Mouse (Mus musculus): ENCODE results near the gene Sycp1.

GRCm38 (mm10) chr3:102970067-102970466 is 34.2 kb upstream of the Sycp1 start:
- TF ChIP-seq CTCF (IDR thresholded peaks at IDR 0.05) (no peak), POLR2A (IDR thresholded peaks at IDR 0.05; ENCODE audit: insufficient read depth, low read depth, low read length) (no peak), EP300 (IDR thresholded peaks at IDR 0.05; ENCODE audit: insufficient read depth, low read depth, low read length) (no peak)

All from heart, adult 2 months (tissue).